Mouse (Mus musculus) Muller cell, postnatal 12 days (primary cell): ENCODE measurements around the gene Sowahd.

Source experiments
- DNase-seq: peaks from one replicate; pipeline ENCODE4 v3.0.0-alpha.2; 2015; ENCODE audit errors: inconsistent ontology term

Sowahd gene

GRCm38 (mm10) chrX:37091457-37091856 lies 42.8 kb downstream of the Sowahd start:
- no peak for DNase-seq

DNA sequence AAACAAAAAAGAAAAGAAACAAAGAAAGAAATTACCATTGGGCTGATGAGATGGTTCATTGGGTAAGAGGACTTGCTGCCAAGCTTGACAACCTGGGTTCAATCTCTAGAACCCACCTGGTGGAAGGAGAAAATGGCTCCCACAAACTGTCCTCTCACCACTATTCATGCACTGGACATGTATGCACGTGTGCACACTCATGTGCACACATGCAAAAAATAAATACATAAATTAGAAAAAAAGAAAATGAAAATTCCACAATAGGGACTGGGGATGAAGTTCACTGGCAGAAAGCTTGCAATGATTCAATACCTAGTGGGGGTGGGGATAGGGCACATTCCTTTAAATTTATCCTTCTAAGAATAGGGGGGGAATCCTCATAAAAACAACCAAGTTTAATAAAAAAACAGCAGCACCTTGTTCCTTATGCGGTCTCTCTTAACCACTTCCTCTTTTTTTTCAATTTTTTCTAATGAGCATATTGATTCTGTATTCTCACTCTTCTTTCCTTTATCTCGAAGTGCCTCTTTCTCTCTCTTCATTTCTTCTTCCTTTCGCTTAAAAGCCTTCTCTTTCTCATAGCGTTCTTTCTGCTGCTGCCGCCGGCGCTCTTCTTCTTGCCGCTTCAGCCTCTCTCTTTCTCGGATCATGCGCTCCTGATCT lies 46.6 kb downstream of the Sowahd start:
- no peak for DNase-seq

DNA sequence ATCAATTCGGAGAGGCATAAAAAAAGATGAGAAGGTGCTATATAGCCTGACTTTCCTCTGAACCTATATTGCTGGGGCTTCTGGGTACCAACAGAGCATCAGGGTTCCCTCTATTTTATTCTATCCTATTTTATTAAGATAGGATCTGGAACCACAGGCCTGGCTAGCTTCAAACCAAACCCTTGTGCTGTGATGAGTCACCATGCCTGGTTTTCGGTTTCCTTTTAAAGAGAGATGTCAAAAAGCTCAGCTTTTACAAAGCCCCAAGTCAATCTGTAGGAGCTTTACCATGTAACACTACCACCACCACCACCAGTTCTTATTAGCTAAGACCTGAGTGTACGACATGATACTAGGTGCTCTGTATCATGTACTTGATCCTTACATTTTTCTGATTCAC lies 50.0 kb downstream of the Sowahd start:
- no peak for DNase-seq
